Mouse (Mus musculus) liver, adult (tissue): ENCODE measurements around the gene Atm.

Experiments used
- GATA4 ChIP-seq: IDR thresholded peaks from 2 replicates; pipeline ENCODE4 v1.6.1; 2014; ENCODE audit warnings: mild to moderate bottlenecking, low read length; ENCODE audit not compliant: insufficient replicate concordance

The Atm gene

DNA sequence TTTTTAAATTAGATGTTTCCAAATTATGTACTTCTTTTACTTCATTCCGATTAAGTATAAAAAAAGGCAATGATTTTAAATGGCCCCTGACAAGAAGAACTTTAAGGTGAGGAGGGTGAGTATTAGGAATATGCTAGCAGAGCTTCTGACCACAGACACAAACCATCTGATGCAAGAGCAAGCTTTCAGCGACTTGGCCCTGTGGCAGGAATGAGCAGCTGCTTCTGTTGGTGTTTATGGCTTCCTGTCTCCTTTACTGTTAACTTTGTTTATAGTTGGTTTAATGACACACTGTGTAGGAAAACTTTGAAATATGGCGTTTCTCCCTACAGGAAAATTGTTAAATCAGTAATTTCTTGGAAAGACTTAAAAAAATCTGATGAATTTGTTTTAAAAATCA, 108.9 kb downstream of the Atm start:
- TF ChIP-seq GATA4: no peak

- TF ChIP-seq GATA4: no peak
These were observed 109.8 kb downstream of the Atm start for GRCm38 (mm10) chr9:53426726-53427125.

GRCm38 (mm10) chr9:53422133-53422896, 114.2 kb downstream of the Atm start:
- TF ChIP-seq GATA4: no peak

DNA sequence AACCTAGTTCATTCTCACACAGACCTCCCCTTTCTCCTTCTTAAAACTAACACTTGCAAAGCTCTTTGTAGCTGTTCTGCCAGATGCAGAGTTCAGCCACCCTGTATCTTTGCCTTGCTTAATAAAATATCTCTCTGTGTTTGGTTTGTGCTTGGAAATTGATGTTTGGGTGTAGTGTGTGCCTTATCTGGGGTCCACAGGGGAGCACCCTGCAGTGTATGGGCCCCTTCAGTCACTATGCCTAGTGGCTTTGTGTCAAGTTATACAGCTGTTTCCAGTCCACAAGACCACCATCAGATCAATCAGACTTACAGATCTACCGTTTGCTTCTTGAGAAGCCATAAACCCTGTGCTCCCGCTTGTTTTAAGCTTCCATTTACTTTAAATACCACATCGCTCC, 127.1 kb downstream of the Atm start:
- TF ChIP-seq GATA4: no peak

DNA sequence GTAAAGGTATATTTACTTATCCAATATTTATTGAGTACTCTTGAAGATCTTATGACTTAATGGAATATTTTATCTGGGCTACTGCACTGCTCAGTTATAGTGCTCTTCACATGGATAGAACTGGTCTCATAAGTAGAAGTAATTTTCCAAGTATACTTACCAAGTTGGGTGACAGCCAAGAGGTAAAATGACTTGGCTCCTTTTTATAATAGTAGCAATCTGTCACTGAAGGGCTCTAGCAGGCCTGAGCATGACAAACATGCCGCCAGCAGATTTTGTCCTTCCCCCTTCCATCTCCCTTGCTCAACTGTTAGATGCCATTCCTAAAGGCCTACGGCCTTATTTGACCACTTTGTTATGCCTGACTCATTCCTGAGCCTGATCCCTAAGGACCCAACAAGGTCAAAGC, 127.6 kb downstream of the Atm start:
- no peak for TF ChIP-seq GATA4

- TF ChIP-seq GATA4: no peak
These were observed 128.0 kb downstream of the Atm start for GRCm38 (mm10) chr9:53408548-53408947.

GRCm38 (mm10) chr9:53404753-53405722, 131.5 kb downstream of the Atm start:
- TF ChIP-seq GATA4: 0 out of 2 replicates have a peak, but pooled peaks have one; percentile 44

- no peak for TF ChIP-seq GATA4
These were observed 132.3 kb downstream of the Atm start for GRCm38 (mm10) chr9:53404050-53404752.

GRCm38 (mm10) chr9:53402991-53403390, 133.5 kb downstream of the Atm start:
- no peak for TF ChIP-seq GATA4

GRCm38 (mm10) chr9:53402291-53402711, 134.2 kb downstream of the Atm start, which contains the start of gene 4930550C14Rik:
4930550C14Rik (plus strand) TSS chr9:53402325.
- no peak for TF ChIP-seq GATA4

DNA sequence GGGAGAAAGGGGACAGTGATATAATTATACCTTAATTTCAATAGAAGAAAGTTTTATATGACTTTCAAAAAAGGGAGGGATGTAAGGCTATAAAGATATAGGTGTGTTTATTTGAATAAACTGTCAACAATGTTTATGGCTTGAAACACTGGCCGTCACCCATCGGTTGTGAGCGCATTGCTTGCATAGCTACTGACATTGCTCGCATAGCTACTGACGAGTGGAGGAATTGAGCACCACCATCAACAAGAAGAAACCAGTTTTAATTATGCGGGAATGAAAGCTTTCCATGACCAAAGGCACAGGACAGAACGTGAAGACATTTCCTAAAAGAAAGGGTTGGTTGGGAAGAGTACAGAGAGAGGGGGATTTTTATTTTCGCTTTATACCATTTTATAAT, 135.4 kb downstream of the Atm start:
- TF ChIP-seq GATA4: no peak

- no peak for TF ChIP-seq GATA4
These were observed 135.8 kb downstream of the Atm start for GRCm38 (mm10) chr9:53400696-53401095.

DNA sequence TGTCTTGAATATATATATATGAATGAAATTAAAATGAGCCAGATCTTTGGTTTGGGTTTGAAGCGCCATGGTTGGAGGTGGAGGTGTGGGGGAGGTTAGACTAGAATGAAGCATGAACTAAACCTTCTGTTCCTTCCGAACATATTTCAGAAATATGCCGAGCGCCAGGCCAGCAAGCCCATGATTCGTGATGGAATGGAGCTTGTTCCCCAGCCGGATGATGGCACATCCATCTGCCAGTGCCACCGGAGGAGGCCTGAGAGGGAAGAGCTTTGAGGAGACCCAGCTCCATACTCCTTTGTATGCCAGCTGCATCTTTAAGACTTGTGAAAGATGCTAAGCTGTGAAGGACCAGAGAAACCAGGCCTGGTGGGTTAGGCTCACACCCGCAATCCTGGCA, 137.0 kb downstream of the Atm start:
- TF ChIP-seq GATA4: no peak

DNA sequence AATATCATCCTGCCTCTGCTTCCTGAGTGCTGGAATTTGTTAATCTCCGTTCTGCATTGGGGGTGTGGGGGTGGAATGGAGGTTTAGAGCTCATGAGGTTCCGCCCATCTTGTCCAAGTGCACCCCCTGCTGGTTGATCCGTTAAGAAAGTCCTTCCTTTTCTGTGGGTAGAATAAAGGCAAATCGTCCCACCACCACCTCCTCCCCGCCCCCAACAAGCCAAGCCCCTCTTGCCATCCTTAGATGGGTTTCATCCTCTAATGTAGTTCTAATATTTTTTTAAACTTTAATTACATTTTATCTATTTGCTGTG, 138.2 kb downstream of the Atm start:
- TF ChIP-seq GATA4: no peak

DNA sequence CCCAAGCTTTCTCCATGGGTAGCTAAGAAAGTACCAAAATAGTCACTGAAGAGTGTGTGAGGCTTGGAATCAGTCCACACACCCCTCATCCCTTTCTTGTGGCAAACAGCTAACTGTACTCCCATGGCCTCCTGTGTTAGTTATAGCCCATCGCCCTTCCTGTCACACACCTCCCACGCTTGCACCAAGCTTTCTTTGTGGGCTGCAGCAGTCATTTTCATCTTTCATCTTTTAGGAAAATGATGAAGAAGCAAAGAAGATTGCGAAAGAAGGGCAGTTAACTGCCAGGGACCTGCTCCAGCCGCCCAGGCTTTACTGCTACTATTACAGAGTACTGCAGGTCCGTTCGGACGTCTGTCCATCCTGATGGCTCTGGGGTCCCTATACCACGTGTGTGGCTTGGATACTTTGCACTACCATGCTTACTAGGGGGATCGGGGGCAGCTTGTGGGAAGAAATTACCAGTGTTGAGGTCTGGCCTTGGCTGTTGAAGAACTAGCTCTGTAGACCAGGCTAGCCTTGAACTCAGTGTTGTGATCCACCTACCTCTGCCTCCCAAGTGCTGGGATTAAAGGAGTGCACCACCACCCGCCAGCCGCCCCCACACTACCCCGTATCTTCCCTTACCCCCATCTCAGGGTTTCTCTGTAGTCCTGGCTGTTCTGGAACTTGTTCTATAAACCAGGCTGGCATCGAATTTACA, 138.7 kb downstream of the Atm start:
- TF ChIP-seq GATA4: no peak
